Mouse (Mus musculus): ENCODE measurements around the gene Mafb. TPM values are rescaled to one million over a fixed set of nuclear protein-coding genes. Genes with fewer than 3 reads are reported as not detected.

Mafb gene
- 2.3 and 3.3 TPM in 2 replicates for polyA plus RNA-seq (2015; fragmentation: Nextera tagmentation; extraction: Ambion mirVana)

DNA sequence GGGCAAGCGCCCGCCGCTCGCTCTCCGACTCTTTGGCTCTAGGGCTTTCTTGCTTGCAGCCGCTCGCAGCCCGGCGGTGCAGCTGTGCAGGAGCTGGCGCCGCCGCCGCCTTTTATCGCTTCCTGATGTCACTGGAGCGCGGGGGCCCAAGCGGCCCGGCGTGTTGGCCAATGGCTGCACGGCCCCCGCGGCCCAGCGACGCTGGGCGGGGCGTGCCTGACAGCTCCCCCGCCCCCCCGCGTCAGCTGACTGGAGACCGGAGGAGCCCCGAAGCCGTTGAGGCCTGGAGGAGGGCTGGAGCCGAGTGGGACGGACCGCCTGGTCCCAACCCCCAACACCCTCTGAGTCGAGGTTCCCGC, at the start of gene Mafb:
Gene Mafb, minus strand, starts transcription at position 86 of the 359 bp plus-strand sequence.
- peaks cover 79% of the 10 kb centered on the region for H3K27me3 ChIP-seq
- H3K4me3 ChIP-seq, result peak within 1 kb of the TSS; percentile 52
- H3K36me3 ChIP-seq, result no peaks in the 10 kb centered on the region
- H3K4me2 ChIP-seq, result peak within 1 kb of the TSS; percentile 97
- H3K9ac ChIP-seq, result peak within 1 kb of the TSS; percentile 54
- H3K4me1 ChIP-seq, result peaks cover 30% of the 10 kb centered on the region
- WGBS, result under 1% methylated on average over 27 of the region's 37 CpGs
- peak; percentile 95 for ATAC-seq (ENCODE audit: borderline replicate concordance, extremely low read depth, low FRiP score, low TSS enrichment)
- H3K27ac ChIP-seq, result peak within 1 kb of the TSS; percentile 78
- no peaks in the 10 kb centered on the region for H3K9me3 ChIP-seq

DNA sequence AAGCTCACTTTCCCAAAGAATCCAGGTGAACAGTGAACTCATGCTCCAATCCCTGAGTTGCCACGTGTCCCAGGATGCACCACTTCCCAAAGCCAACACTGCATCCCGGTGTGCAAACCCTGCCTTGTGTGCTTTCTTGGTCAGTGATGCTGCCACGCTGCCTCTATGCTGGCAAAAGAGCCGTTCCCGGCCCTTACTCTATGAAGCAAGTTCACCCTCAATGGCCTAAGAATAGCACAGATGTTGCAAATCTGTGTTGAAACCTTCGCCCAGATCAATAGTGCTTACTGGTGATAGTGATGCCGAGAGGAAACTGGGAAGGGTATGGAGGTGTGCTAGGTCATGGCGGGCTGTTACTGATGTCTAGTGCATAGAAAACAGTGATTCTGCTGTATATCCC, 48.3 kb upstream of the Mafb start:
- H3K9ac ChIP-seq, result no peak overlapping the region
- H3K27ac ChIP-seq, result no peak overlapping the region
- no peaks in the 10 kb centered on the region for H3K4me1 ChIP-seq
- H3K4me3 ChIP-seq, result no peak overlapping the region
- 87% methylated on average over 8 of the region's 8 CpGs for WGBS
- no peak for ATAC-seq (ENCODE audit: borderline replicate concordance, extremely low read depth, low FRiP score, low TSS enrichment)
- no peak overlapping the region for H3K4me2 ChIP-seq
- no peaks in the 10 kb centered on the region for H3K27me3 ChIP-seq
- H3K9me3 ChIP-seq, result no peaks in the 10 kb centered on the region
- H3K36me3 ChIP-seq, result no peaks in the 10 kb centered on the region

DNA sequence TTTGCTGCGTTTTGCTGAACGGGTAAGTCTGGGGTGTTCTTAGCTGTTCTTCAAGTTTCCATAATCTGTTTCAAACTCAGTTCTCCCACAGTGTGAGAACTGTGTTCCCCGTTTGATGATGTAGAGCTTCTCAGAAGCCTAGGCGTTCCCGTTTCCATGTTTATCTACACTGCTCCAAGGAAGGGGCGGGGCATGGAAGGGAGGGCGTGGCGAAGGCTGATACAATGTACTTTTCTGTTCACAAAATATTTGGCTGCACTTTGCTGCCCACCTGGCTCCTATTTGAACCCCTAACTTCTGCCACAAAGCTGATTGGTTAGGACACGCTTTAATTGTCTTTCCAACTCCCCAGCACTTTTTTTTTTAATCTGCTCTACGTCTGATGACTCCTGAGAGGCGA, 47.9 kb upstream of the Mafb start:
- Histone ChIP-seq H3K27me3 (no peaks in the 10 kb centered on the region), H3K4me2 (no peak overlapping the region), H3K4me1 (no peaks in the 10 kb centered on the region), H3K4me3 (no peak overlapping the region), H3K27ac (no peak overlapping the region), H3K9ac (no peak overlapping the region), H3K36me3 (no peaks in the 10 kb centered on the region), H3K9me3 (no peaks in the 10 kb centered on the region)
- no peak for ATAC-seq (ENCODE audit: borderline replicate concordance, extremely low read depth, low FRiP score, low TSS enrichment)
- 78% methylated on average over 11 of the region's 11 CpGs for WGBS

DNA sequence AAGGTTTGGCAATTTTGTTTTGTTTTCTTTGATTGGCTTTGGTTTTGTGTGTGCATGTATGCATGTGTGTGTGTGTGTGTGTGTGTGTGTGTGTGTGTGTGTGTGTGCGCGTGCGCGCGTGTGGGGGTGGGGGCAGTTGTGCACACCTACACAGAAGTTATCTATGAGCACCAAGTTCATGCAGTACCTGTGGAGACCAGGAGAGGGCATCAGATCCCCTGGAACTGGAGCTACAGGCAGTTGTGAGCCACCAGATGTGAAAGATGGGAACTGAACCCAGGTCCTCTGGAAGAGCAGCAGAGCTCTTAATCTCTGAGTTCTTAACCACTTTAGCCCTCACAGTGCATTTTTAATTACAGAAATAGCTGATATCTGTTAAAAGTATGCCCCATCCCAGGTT, 47.1 kb upstream of the Mafb start:
- no peak for ATAC-seq (ENCODE audit: borderline replicate concordance, extremely low read depth, low FRiP score, low TSS enrichment)
- Histone ChIP-seq H3K9me3 (no peaks in the 10 kb centered on the region), H3K4me1 (no peaks in the 10 kb centered on the region), H3K27me3 (no peaks in the 10 kb centered on the region), H3K27ac (no peak overlapping the region), H3K36me3 (no peaks in the 10 kb centered on the region), H3K4me2 (no peak overlapping the region), H3K4me3 (no peak overlapping the region), H3K9ac (no peak overlapping the region)
- 97% methylated on average over 5 of the region's 5 CpGs for WGBS

DNA sequence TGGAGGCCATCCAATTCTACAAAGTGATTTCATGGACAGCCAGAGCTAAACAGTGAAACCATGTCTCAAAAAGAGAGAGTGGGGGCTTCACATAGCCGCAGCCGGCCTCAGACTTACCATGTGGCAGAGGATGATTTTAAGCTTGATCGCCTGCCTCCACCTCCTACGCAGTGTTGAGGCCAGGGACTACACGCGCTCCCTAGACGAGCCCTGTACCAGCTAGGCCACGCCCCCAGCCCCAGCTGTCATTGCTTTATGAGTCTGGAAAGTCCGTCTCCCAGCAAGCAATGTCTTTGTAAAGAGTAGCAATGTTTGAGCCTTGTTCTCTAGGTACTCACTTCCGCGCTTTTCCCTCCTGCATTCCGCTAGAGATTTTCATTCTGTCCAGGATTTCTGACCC, 46.2 kb upstream of the Mafb start:
- Histone ChIP-seq H3K27me3 (no peaks in the 10 kb centered on the region), H3K36me3 (no peaks in the 10 kb centered on the region), H3K9me3 (no peaks in the 10 kb centered on the region), H3K27ac (no peak overlapping the region), H3K4me3 (no peak overlapping the region), H3K4me2 (no peak overlapping the region), H3K4me1 (no peaks in the 10 kb centered on the region), H3K9ac (no peak overlapping the region)
- 50% methylated on average over 12 of the region's 12 CpGs for WGBS
- peak; percentile 64; the same call in 1 of the 2 replicates for ATAC-seq (ENCODE audit: borderline replicate concordance, extremely low read depth, low FRiP score, low TSS enrichment)

DNA sequence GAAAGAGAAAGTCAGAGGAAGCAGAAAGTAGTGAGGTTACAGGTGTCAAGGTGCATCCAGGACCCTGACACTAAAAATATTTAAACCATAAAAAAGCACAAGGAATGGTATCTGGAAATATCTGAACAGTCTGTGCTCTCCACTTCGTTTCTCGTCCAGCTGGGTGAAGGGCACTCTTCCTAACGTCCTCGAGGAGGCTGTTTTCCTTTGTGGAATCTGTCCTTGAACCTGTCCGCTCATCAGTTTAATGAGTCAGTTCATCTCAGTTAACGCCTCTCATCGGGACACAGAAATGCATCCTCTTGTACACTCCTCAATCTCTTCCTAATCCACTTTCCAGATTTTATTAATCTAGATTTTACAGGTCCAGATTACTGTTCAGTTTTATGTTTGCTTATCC, 44.6 kb upstream of the Mafb start:
- Histone ChIP-seq H3K9ac (no peak overlapping the region), H3K27me3 (no peaks in the 10 kb centered on the region), H3K27ac (no peak overlapping the region), H3K4me3 (no peak overlapping the region), H3K4me1 (no peaks in the 10 kb centered on the region), H3K4me2 (no peak overlapping the region), H3K9me3 (no peaks in the 10 kb centered on the region), H3K36me3 (no peaks in the 10 kb centered on the region)
- 72% methylated on average over 7 of the region's 7 CpGs for WGBS
- no peak for ATAC-seq (ENCODE audit: borderline replicate concordance, extremely low read depth, low FRiP score, low TSS enrichment)

DNA sequence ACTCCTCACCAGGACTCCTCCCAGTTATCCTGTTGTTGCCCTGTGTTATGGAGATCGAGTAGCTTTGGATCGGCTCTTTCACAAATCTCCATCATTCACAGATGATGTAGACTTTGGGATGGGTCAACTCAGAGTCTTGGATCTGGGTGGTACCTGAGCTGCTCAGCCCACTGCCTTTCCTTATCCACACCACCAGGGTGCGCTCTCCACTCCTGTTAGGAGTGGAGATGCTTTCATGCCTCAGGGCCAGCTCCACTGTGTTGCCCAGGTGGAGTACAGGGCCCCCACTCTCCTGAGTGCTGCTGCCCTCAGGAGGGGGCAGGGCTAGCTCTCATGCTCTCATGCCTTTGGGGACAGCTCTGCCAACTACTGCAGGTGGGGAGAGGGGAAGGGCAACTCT, 40.9 kb upstream of the Mafb start:
- H3K4me1 ChIP-seq, result no peaks in the 10 kb centered on the region
- H3K36me3 ChIP-seq, result no peaks in the 10 kb centered on the region
- H3K27ac ChIP-seq, result no peak overlapping the region
- no peaks in the 10 kb centered on the region for H3K27me3 ChIP-seq
- H3K4me2 ChIP-seq, result no peak overlapping the region
- H3K9ac ChIP-seq, result no peak overlapping the region
- 72% methylated on average over 3 of the region's 3 CpGs for WGBS
- no peak overlapping the region for H3K4me3 ChIP-seq
- no peaks in the 10 kb centered on the region for H3K9me3 ChIP-seq
- 0 out of 2 replicates have a peak, but pooled peaks have one; percentile 3 for ATAC-seq (ENCODE audit: borderline replicate concordance, extremely low read depth, low FRiP score, low TSS enrichment)

DNA sequence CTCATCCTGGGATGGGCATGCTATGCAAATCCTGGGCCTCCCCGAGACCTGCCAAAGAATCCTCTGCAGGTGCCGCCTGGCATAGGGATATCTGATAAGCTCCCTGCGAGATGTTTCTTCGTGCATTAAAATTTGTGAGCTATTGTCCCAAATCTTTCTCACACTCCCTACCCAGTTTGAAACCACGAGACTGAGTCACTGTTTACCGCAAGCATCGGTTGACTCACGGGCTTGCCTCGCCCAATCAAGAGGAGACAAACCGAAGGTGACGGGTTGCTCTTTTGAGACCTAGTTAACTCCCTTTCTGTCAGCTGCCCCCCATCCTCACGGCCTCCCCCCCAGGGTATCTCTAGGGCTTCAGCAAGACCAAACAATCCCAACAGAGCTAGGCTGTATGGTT, 30.9 kb upstream of the Mafb start:
- ATAC-seq (ENCODE audit: borderline replicate concordance, extremely low read depth, low FRiP score, low TSS enrichment), result no peak
- no peaks in the 10 kb centered on the region for H3K9me3 ChIP-seq
- H3K36me3 ChIP-seq, result no peaks in the 10 kb centered on the region
- H3K4me1 ChIP-seq, result no peaks in the 10 kb centered on the region
- no peak overlapping the region for H3K27ac ChIP-seq
- 77% methylated on average over 12 of the region's 12 CpGs for WGBS
- H3K27me3 ChIP-seq, result no peaks in the 10 kb centered on the region
- no peak overlapping the region for H3K9ac ChIP-seq
- H3K4me2 ChIP-seq, result no peak overlapping the region
- H3K4me3 ChIP-seq, result no peak overlapping the region

DNA sequence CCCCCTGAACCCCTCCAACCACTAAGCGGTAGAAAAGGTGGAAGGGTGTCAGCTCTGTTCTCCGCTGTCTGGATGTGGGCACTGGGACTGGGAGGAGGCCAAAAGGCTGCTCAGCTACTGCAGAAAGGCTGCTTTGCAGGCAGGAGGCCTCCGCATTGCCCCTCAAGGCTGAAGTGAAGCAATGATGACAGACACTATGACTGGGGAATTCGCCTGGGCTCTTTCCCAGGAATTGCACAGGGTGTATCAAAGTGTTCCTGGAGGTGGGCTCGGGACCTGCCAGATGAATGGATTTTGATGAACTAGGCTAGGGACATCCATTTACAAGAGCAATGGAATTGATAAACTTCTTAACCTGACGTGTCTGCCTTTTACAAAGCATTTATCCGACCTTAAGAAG, 27.9 kb upstream of the Mafb start:
- H3K4me1 ChIP-seq, result no peaks in the 10 kb centered on the region
- H3K27ac ChIP-seq, result no peak overlapping the region
- H3K4me3 ChIP-seq, result no peak overlapping the region
- no peaks in the 10 kb centered on the region for H3K36me3 ChIP-seq
- no peak for ATAC-seq (ENCODE audit: borderline replicate concordance, extremely low read depth, low FRiP score, low TSS enrichment)
- H3K4me2 ChIP-seq, result no peak overlapping the region
- H3K9me3 ChIP-seq, result no peaks in the 10 kb centered on the region
- WGBS, result 69% methylated on average over 7 of the region's 7 CpGs
- H3K9ac ChIP-seq, result no peak overlapping the region
- no peaks in the 10 kb centered on the region for H3K27me3 ChIP-seq

DNA sequence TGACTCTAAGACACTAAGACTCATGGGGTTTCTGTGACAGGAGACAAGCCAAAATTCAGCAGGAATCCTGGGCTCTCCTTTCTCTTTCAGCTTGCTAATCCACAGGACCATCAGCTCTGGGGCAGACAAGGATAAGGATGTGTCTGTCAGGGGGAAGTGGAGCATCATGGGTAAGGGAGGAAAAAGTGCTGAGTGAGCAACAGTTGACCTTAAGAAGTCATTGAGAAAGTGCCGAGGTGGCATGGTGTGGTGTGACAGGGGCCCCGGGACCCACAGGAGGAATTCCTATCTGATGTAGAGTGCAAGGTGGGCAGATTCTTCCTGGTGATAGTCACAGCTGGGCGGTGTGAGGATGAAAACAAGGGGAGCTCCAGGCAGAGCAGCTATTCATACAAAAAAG, 25.8 kb upstream of the Mafb start:
- no peaks in the 10 kb centered on the region for H3K36me3 ChIP-seq
- H3K4me1 ChIP-seq, result no peaks in the 10 kb centered on the region
- H3K4me2 ChIP-seq, result no peak overlapping the region
- H3K9me3 ChIP-seq, result no peaks in the 10 kb centered on the region
- H3K27ac ChIP-seq, result no peak overlapping the region
- no peak overlapping the region for H3K4me3 ChIP-seq
- H3K27me3 ChIP-seq, result no peaks in the 10 kb centered on the region
- H3K9ac ChIP-seq, result no peak overlapping the region
- 52% methylated on average over 3 of the region's 3 CpGs for WGBS
- no peak for ATAC-seq (ENCODE audit: borderline replicate concordance, extremely low read depth, low FRiP score, low TSS enrichment)

DNA sequence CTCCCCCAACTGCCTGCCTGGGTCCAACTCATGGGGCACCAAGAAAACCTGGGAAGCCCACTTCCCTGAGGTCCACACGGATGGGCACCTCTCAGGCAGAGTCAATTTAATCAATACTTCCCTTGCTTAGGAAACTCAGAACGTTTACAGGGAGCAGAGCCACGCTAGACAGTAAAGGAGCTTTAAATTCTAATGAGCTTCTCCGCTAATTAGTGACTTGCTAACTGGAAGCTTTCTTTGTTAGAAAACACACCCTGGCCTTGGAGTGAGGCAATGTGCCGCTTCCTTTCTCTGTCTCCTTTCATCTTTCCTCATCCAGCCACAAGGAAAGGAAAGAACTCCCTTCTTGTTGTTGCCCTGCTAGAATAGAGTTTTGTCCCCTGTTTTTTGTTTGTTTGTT, 21.7 kb upstream of the Mafb start:
- no peak overlapping the region for H3K9ac ChIP-seq
- no peak overlapping the region for H3K4me2 ChIP-seq
- WGBS, result 43% methylated on average over 5 of the region's 5 CpGs
- ATAC-seq (ENCODE audit: borderline replicate concordance, extremely low read depth, low FRiP score, low TSS enrichment), result no peak
- no peaks in the 10 kb centered on the region for H3K9me3 ChIP-seq
- no peaks in the 10 kb centered on the region for H3K36me3 ChIP-seq
- no peaks in the 10 kb centered on the region for H3K4me1 ChIP-seq
- no peaks in the 10 kb centered on the region for H3K27me3 ChIP-seq
- no peak overlapping the region for H3K27ac ChIP-seq
- no peak overlapping the region for H3K4me3 ChIP-seq

DNA sequence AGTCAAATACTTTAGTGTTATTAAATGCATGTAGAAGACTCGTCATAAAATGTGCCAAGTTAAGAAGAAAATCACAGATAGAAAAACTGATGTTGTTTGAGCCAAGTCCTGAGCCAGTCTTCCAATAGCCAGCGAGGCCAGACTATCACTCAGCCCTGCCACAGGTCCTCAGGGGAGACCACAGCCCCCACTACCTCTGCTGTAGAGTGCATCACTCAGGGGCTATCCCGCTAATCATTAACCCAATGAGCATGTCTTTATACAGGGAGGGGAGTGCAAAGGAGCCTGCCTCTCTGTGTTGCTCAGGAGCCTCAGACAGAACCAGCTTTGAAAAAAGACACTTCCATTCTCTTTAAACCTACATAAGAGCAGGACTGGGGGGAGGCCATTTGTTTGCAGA, 16.6 kb upstream of the Mafb start:
- 32% methylated on average over 3 of the region's 3 CpGs for WGBS
- Histone ChIP-seq H3K36me3 (no peaks in the 10 kb centered on the region), H3K9ac (no peak overlapping the region)

DNA sequence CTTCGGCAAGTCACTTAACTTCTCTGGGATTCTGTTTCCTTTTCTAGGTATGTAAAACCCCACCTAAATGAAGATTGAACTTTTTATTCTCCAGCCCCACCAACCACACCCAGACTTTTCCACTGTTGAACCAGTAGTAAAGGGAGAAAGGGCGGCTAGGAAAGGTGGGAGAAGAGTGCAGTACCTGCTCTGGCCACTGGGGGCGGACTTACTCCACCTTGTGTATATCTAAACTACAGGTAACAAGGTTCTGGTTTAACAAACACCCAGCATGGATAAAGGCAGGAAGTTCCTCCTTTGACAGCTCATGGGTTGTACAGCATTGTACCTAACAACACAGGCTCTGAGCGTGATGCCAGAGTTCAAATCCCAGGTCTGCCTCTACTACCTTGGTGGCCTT, 11.4 kb upstream of the Mafb start:
- Histone ChIP-seq H3K27me3 (peaks cover 5% of the 10 kb centered on the region), H3K9me3 (no peaks in the 10 kb centered on the region), H3K9ac (no peak overlapping the region), H3K27ac (no peak overlapping the region), H3K4me3 (no peak overlapping the region), H3K4me1 (no peaks in the 10 kb centered on the region), H3K4me2 (no peak overlapping the region), H3K36me3 (no peaks in the 10 kb centered on the region)
- WGBS, result 49% methylated on average over 4 of the region's 4 CpGs
- no peak for ATAC-seq (ENCODE audit: borderline replicate concordance, extremely low read depth, low FRiP score, low TSS enrichment)

More for the DNA sequence above, 16.6 kb upstream of the Mafb start:
- Histone ChIP-seq H3K4me3 (no peak overlapping the region), H3K27me3 (no peaks in the 10 kb centered on the region), H3K27ac (no peak overlapping the region), H3K4me2 (no peak overlapping the region), H3K4me1 (no peaks in the 10 kb centered on the region), H3K9me3 (no peaks in the 10 kb centered on the region)
- no peak for ATAC-seq (ENCODE audit: borderline replicate concordance, extremely low read depth, low FRiP score, low TSS enrichment)
